ENCODE assay signal across 8 mouse cellular contexts in the genomic region with DNA sequence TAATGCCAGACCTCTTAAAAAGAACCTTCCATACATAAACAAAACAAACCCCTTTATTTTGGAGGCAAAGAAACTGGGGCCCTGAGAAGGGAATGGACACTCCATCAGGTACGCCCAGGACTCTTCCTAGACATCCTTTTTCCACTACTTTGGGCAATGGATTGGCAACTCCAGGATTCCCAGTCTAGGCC. TPM values are rescaled to one million over a fixed set of nuclear protein-coding genes. Genes with fewer than 3 reads are reported as not detected.
DNase-seq lines count a peak whose midpoint lies in the region; ATAC-seq and TF ChIP-seq lines count a peak whose summit lies in the region.

A gene (minus strand): TSS at position 67 of the 191 bp plus-strand sequence.

- no peaks in the 10 kb centered on the region for H3K9me3 ChIP-seq in heart, embryonic 11.5 days (replicated peaks; ENCODE audit: control insufficient read depth, low read length)
- H3K9me3 ChIP-seq in ES-Bruce4 (replicated peaks; ENCODE audit: control insufficient read depth, insufficient read depth, low read length, poor library complexity, severe bottlenecking): no peaks in the 10 kb centered on the region
- H3K9me3 ChIP-seq in forebrain, embryonic 12.5 days: no peaks in the 10 kb centered on the region
- H3K9me3 ChIP-seq in liver, embryonic 14.5 days (ENCODE audit: control insufficient read depth, low read length): no peaks in the 10 kb centered on the region

- no peak for ATAC-seq in heart, embryonic 11.5 days (replicated peaks; ENCODE audit: insufficient number of reproducible peaks, low FRiP score, low TSS enrichment)
- no peak for ATAC-seq in forebrain, embryonic 12.5 days (ENCODE audit: low FRiP score)
- no peak for ATAC-seq in liver, embryonic 14.5 days (ENCODE audit: insufficient read depth)
- no peak for ATAC-seq in activated CD4-positive, CD25-positive, alpha-beta regulatory T cell, adult 4 months

- TF ChIP-seq CTCF in ES-Bruce4 (IDR thresholded peaks at IDR 0.05; ENCODE audit: low read depth, low read length): no peak
- no peak for TF ChIP-seq CTCF in liver, embryonic 14.5 days (IDR thresholded peaks at IDR 0.05; ENCODE audit: low read depth)

- TF ChIP-seq EP300 in ES-Bruce4 (IDR thresholded peaks at IDR 0.05; ENCODE audit: insufficient read depth, low read depth, low read length): no peak
- TF ChIP-seq EP300 in liver, embryonic 14.5 days (IDR thresholded peaks at IDR 0.05; ENCODE audit: low read depth): no peak

- intact Hi-C loops in heart, postnatal 14 days (cut with DNase I): no loop called here

- peak within 1 kb of the TSS; percentile 88 for H3K27ac ChIP-seq in heart, embryonic 11.5 days (ENCODE audit: low read depth, low read length)
- no peak within 1 kb of the TSS for H3K27ac ChIP-seq in ES-Bruce4 (ENCODE audit: insufficient read depth, low read length)
- peak within 1 kb of the TSS; percentile 93 for H3K27ac ChIP-seq in forebrain, embryonic 12.5 days
- H3K27ac ChIP-seq in liver, embryonic 14.5 days: peak within 1 kb of the TSS; percentile 69

- peak within 1 kb of the TSS; percentile 90 for H3K4me3 ChIP-seq in heart, embryonic 11.5 days (ENCODE audit: low read depth, low read length)
- H3K4me3 ChIP-seq in ES-Bruce4 (ENCODE audit: low read depth, low read length): peak within 1 kb of the TSS; percentile 74
- peak within 1 kb of the TSS; percentile 83 for H3K4me3 ChIP-seq in forebrain, embryonic 12.5 days (replicated peaks)
- H3K4me3 ChIP-seq in liver, embryonic 14.5 days (ENCODE audit: insufficient read depth in 1 of 2, low read depth in 2 of 2, low read length in 2 of 2): peak within 1 kb of the TSS; percentile 69 to 97

- peaks cover 13% of the 10 kb centered on the region for H3K4me1 ChIP-seq in heart, embryonic 11.5 days (ENCODE audit: control insufficient read depth, insufficient read depth, low read length)
- H3K4me1 ChIP-seq in ES-Bruce4 (ENCODE audit: control insufficient read depth, insufficient read depth, low read length): peaks cover 3% of the 10 kb centered on the region
- H3K4me1 ChIP-seq in forebrain, embryonic 12.5 days: peaks cover 37% of the 10 kb centered on the region
- H3K4me1 ChIP-seq in liver, embryonic 14.5 days (replicated peaks; ENCODE audit: control insufficient read depth in 2 of 2, insufficient read depth in 2 of 2, low read length in 1 of 2): peaks cover 12 to 17% of the 10 kb centered on the region in 2 experiments

- H3K4me2 ChIP-seq in heart, embryonic 11.5 days: peak within 1 kb of the TSS; percentile 90
- H3K4me2 ChIP-seq in forebrain, embryonic 12.5 days: peak within 1 kb of the TSS; percentile 67
- peak within 1 kb of the TSS; percentile 80 for H3K4me2 ChIP-seq in liver, embryonic 14.5 days (ENCODE audit: low read depth)

- H3K27me3 ChIP-seq in heart, embryonic 11.5 days (ENCODE audit: control insufficient read depth, insufficient read depth, low read length): no peaks in the 10 kb centered on the region
- no peaks in the 10 kb centered on the region for H3K27me3 ChIP-seq in ES-Bruce4 (ENCODE audit: control insufficient read depth, insufficient read depth, low read length, poor library complexity, severe bottlenecking)
- H3K27me3 ChIP-seq in forebrain, embryonic 12.5 days: peaks cover 13% of the 10 kb centered on the region; the same call in 1 of the 2 replicates
- H3K27me3 ChIP-seq in liver, embryonic 14.5 days (ENCODE audit: control insufficient read depth, insufficient read depth, low read length): no peaks in the 10 kb centered on the region; the same call in 1 of the 2 replicates

- WGBS in heart, embryonic 11.5 days (ENCODE audit: insufficient replicate concordance): 28% methylated on average over 1 of the region's 1 CpGs
- WGBS in forebrain, embryonic 12.5 days: 24% methylated on average over 1 of the region's 1 CpGs
- 14% methylated on average over 1 of the region's 1 CpGs for WGBS in liver, embryonic 14.5 days (ENCODE audit: insufficient replicate concordance)

- peaks cover under 1% of the 10 kb centered on the region; the same call in 1 of the 2 replicates for H3K36me3 ChIP-seq in heart, embryonic 11.5 days (ENCODE audit: control insufficient read depth, insufficient read depth, low read length)
- H3K36me3 ChIP-seq in ES-Bruce4 (ENCODE audit: control insufficient read depth, insufficient read depth, low read length, poor library complexity, severe bottlenecking): no peaks in the 10 kb centered on the region
- H3K36me3 ChIP-seq in forebrain, embryonic 12.5 days (replicated peaks): peaks cover 6% of the 10 kb centered on the region
- H3K36me3 ChIP-seq in liver, embryonic 14.5 days (replicated peaks; ENCODE audit: control insufficient read depth, insufficient read depth, low read depth): no peaks in the 10 kb centered on the region

- TF ChIP-seq POLR2A in ES-Bruce4 (IDR thresholded peaks at IDR 0.05; ENCODE audit: insufficient read depth, low read length): no peak

- H3K9ac ChIP-seq in heart, embryonic 11.5 days (ENCODE audit: low read depth, low read length): peak within 1 kb of the TSS; percentile 90
- H3K9ac ChIP-seq in ES-Bruce4 (ENCODE audit: low read depth, poor library complexity, severe bottlenecking): peak within 1 kb of the TSS; percentile 50
- peak within 1 kb of the TSS; percentile 76 for H3K9ac ChIP-seq in forebrain, embryonic 12.5 days
- H3K9ac ChIP-seq in liver, embryonic 14.5 days (replicated peaks): peak within 1 kb of the TSS; percentile 91

- no peak for DNase-seq in heart, postnatal 14 days
- no peak for DNase-seq in liver, embryonic 14.5 days (ENCODE audit: low read depth in 3 of 3, low spot score in 3 of 3)
- no peak for DNase-seq in adipocyte (ENCODE audit: low spot score)
- no peak for DNase-seq in thymus, postnatal 36 days

RNA-seq across cellular contexts. Expression of the gene that starts here (rescaled TPM):
- 6.1 and 8.1 TPM in 2 replicates for polyA plus RNA-seq in heart, embryonic 11.5 days (2014; fragmentation: Nextera tagmentation; extraction: Ambion mirVana)
- 1 to 10 TPM; 8.6 to 9.5 TPM for total RNA-seq in heart, postnatal 14 days (2021)
- 3.5 and 3.9 TPM in 2 replicates for polyA plus RNA-seq in ES-Bruce4 (2011; ENCODE audit: insufficient read depth, insufficient read length, low read depth, missing spikeins)
- 11.3 and 13.3 TPM in 2 replicates for polyA plus RNA-seq in forebrain, embryonic 12.5 days (2016; fragmentation: Nextera tagmentation; extraction: Ambion mirVana)
- polyA plus RNA-seq in liver, embryonic 14.5 days (2012; rRNA removed): 12.1 and 12.3 TPM in 2 replicates
- 13.6 and 15.8 TPM in 2 replicates for polyA plus RNA-seq in liver, embryonic 14.5 days (2014; fragmentation: Nextera tagmentation; extraction: Ambion mirVana)
- 1 to 10 TPM; 5.7 to 8.9 TPM for polyA plus RNA-seq in activated CD4-positive, CD25-positive, alpha-beta regulatory T cell, adult 4 months (2017; shearing (Covaris generic))
